Mouse (Mus musculus) MN1 (cell line): ENCODE data around the gene Ly75.

ENCODE experiments used
- DNase-seq: peaks from one replicate; pipeline ENCODE4 v3.0.0-alpha.2; 2016; ENCODE audit warnings: low spot score

Ly75 gene

GRCm38 (mm10) chr2:60370188-60370587 is 12.9 kb downstream of the Ly75 start:
- DNase-seq, result no peak

GRCm38 (mm10) chr2:60369454-60369853 is 13.6 kb downstream of the Ly75 start:
- no peak for DNase-seq

GRCm38 (mm10) chr2:60367871-60368270 is 15.2 kb downstream of the Ly75 start:
- DNase-seq, result no peak

- DNase-seq, result no peak
Measured at GRCm38 (mm10) chr2:60367204-60367603, 15.9 kb downstream of the Ly75 start.

- no peak for DNase-seq
Measured at GRCm38 (mm10) chr2:60365820-60366610, 17.1 kb downstream of the Ly75 start.

GRCm38 (mm10) chr2:60365138-60365775 is 17.8 kb downstream of the Ly75 start:
- DNase-seq, result peak; percentile 69

- DNase-seq, result no peak
Measured at GRCm38 (mm10) chr2:60362146-60362545, 21.0 kb downstream of the Ly75 start.

GRCm38 (mm10) chr2:60359796-60360195 is 23.3 kb downstream of the Ly75 start:
- DNase-seq, result no peak

- DNase-seq, result peak; percentile 18
Measured at GRCm38 (mm10) chr2:60355388-60355683, 27.8 kb downstream of the Ly75 start.

- DNase-seq, result no peak
Measured at GRCm38 (mm10) chr2:60354541-60355387, 28.3 kb downstream of the Ly75 start.

GRCm38 (mm10) chr2:60352296-60352695 is 30.8 kb downstream of the Ly75 start:
- DNase-seq, result no peak

GRCm38 (mm10) chr2:60351781-60352180 is 31.3 kb downstream of the Ly75 start:
- no peak for DNase-seq

GRCm38 (mm10) chr2:60347875-60348274 is 35.2 kb downstream of the Ly75 start:
- DNase-seq, result no peak

GRCm38 (mm10) chr2:60346531-60346930 is 36.6 kb downstream of the Ly75 start:
- DNase-seq, result no peak

- no peak for DNase-seq
Measured at GRCm38 (mm10) chr2:60345717-60346116, 37.4 kb downstream of the Ly75 start.

GRCm38 (mm10) chr2:60343607-60344289 is 39.4 kb downstream of the Ly75 start:
- DNase-seq, result no peak

GRCm38 (mm10) chr2:60342107-60342880 is 40.8 kb downstream of the Ly75 start:
- no peak for DNase-seq

- no peak for DNase-seq
Measured at GRCm38 (mm10) chr2:60337937-60338336, 45.2 kb downstream of the Ly75 start.

- DNase-seq, result no peak
Measured at GRCm38 (mm10) chr2:60328641-60329040, 54.5 kb downstream of the Ly75 start.

- no peak for DNase-seq
Measured at GRCm38 (mm10) chr2:60327581-60327980, 55.5 kb downstream of the Ly75 start.

- no peak for DNase-seq
Measured at GRCm38 (mm10) chr2:60326948-60327347, 56.2 kb downstream of the Ly75 start.
